In genomic region chr6:97885606-97886005, GRCm38 (mm10) we compare ENCODE assay signal across 23 mouse cellular contexts.
DNase-seq lines count a peak whose midpoint lies in the region; TF ChIP-seq lines count a peak whose summit lies in the region.
"Had no signal": no experiment of that assay in that cellular context is flagged by ENCODE, and none has a peak within 500 bp of the region (broad histone marks: within the 10 kb centered on the region; RNA-seq: fewer than 3 reads in every experiment).

No protein-coding gene starts in this region.

- H3K4me1 ChIP-seq in heart, adult 2 months (ENCODE audit: control insufficient read depth, insufficient read depth, low read length) = peaks cover 2% of the 10 kb centered on the region
- H3K4me1 ChIP-seq: midbrain, embryonic 15.5 days; neural tube, embryonic 12.5 days; stomach, embryonic 15.5 days had no signal

- H3K4me3 ChIP-seq in heart, adult 2 months = no peak overlapping the region
- H3K4me3 ChIP-seq: limb, embryonic 12.5 days; liver, embryonic 13.5 days; midbrain, embryonic 15.5 days; neural tube, embryonic 12.5 days; stomach, embryonic 15.5 days had no signal

- no peak for TF ChIP-seq EP300 in heart, adult 2 months (IDR thresholded peaks at IDR 0.05; ENCODE audit: insufficient read depth, low read depth, low read length)

- TF ChIP-seq POLR2A in heart, adult 2 months (IDR thresholded peaks at IDR 0.05; ENCODE audit: insufficient read depth, low read depth, low read length) = no peak

- H3K79me2 ChIP-seq in heart, adult 2 months (replicated peaks; ENCODE audit: control insufficient read depth, insufficient read depth, low read length) = no peaks in the 10 kb centered on the region

- H3K9ac ChIP-seq in heart, adult 2 months (ENCODE audit: low read depth, low read length) = no peak overlapping the region
- H3K9ac ChIP-seq: limb, embryonic 12.5 days; liver, embryonic 13.5 days; midbrain, embryonic 15.5 days; neural tube, embryonic 12.5 days; stomach, embryonic 15.5 days had no signal

- H3K36me3 ChIP-seq in heart, adult 2 months (ENCODE audit: control insufficient read depth, insufficient read depth, low read length) = peaks cover 6% of the 10 kb centered on the region
- H3K36me3 ChIP-seq: limb, embryonic 12.5 days; liver, embryonic 13.5 days; midbrain, embryonic 15.5 days; neural tube, embryonic 12.5 days; stomach, embryonic 15.5 days had no signal

- DNase-seq in adrenal gland, adult 8-10 months = peak; percentile 19
- DNase-seq in adrenal gland, postnatal 14 days = no peak
- DNase-seq in heart, adult 2 months = no peak
- DNase-seq in heart, postnatal 14 days = no peak
- peak; percentile 12 for DNase-seq in lung, postnatal 25 days (ENCODE audit: low spot score)
- no peak for DNase-seq in lung, postnatal 14 days
- DNase-seq in adipocyte (ENCODE audit: low spot score) = peak; percentile 40
- no peak for DNase-seq in layer of hippocampus, adult 11-12 months (ENCODE audit: low spot score)
- DNase-seq: adrenal gland, postnatal 10 days; cerebellum, adult 9-10 months; gastrocnemius, postnatal 25 days; kidney, postnatal 25 days; layer of hippocampus, postnatal 36 days; liver, embryonic 13.5 days; lung, adult 2 months; thymus, postnatal 25 days had no signal

- TF ChIP-seq CTCF in heart, adult 2 months (IDR thresholded peaks at IDR 0.05) = no peak

- WGBS in heart, adult 2 months = 79% methylated on average over 3 of the region's 3 CpGs

- H3K27me3 ChIP-seq in heart, adult 2 months (ENCODE audit: control insufficient read depth, insufficient read depth, low read length) = no peaks in the 10 kb centered on the region
- H3K27me3 ChIP-seq: limb, embryonic 12.5 days; liver, embryonic 13.5 days; midbrain, embryonic 15.5 days; neural tube, embryonic 12.5 days; Patski; stomach, embryonic 15.5 days had no signal

- H3K27ac ChIP-seq in heart, adult 2 months = peak overlapping the region; percentile 3; the same call in 1 of the 2 replicates
- H3K27ac ChIP-seq: hindbrain, postnatal 0 days; limb, embryonic 12.5 days; liver, embryonic 13.5 days; macrophage; midbrain, embryonic 15.5 days; neural tube, embryonic 12.5 days; stomach, embryonic 15.5 days had no signal

- intact Hi-C loops in heart, adult 2 months (cut with DNase I) = loop anchor here (10.0 kb wide), 1 partner anchor 119 kb away; no protein-coding TSS in a partner anchor
- intact Hi-C loops in heart, postnatal 14 days (cut with DNase I) = no loop called here

Comparison
In these comparisons a context has a peak if more than half of its experiments do, and no peak if none do; other contexts are left out.
1. DNase-seq: peak in adrenal gland, adult 8-10 months (single experiment), lung, postnatal 25 days (single experiment) and adipocyte (single experiment); none in adrenal gland, postnatal 14 days (single experiment), heart, adult 2 months (0 of 2), heart, postnatal 14 days (0 of 2), lung, postnatal 14 days (single experiment) and layer of hippocampus, adult 11-12 months (single experiment).